Mouse (Mus musculus) cerebellum, adult 2 months (tissue): ENCODE measurements around the gene Rgl3. TPM values are rescaled to one million over a fixed set of nuclear protein-coding genes. Genes with fewer than 3 reads are reported as not detected.

Experiments
- DNase-seq, 2 experiments: peaks; one replicate each; pipeline ENCODE4 v3.0.0; 2021
- H3K27ac ChIP-seq: fragments of 200-500 bp; 2 replicates; pipeline ENCODE4 v1.5.1; 2012; ENCODE audit warnings: low read length, control low read depth, inconsistent platforms; ENCODE audit not compliant: insufficient read depth
- H3K27me3 ChIP-seq: fragments of 200-500 bp; 2 replicates; pipeline ENCODE4 v1.6.1; 2012; ENCODE audit warnings: inconsistent platforms, mild to moderate bottlenecking, low read length, moderate library complexity; ENCODE audit not compliant: control insufficient read depth, insufficient read depth
- H3K4me1 ChIP-seq: fragments of 200-500 bp; 2 replicates; pipeline ENCODE4 v1.6.1; 2011; ENCODE audit warnings: low read length; ENCODE audit not compliant: control insufficient read depth, insufficient read depth
- H3K4me3 ChIP-seq: fragments of 200-500 bp; replicated peaks from 2 replicates; pipeline ENCODE3; 2011; ENCODE audit warnings: mild to moderate bottlenecking, low read depth, low read length, control low read depth; ENCODE audit not compliant: insufficient read depth
- CTCF ChIP-seq: fragments of 200-500 bp; IDR thresholded peaks from 2 replicates; pipeline ENCODE4 v1.5.1; 2011; ENCODE audit warnings: low read depth, mild to moderate bottlenecking, control low read depth, low read length, moderate library complexity, borderline replicate concordance; ENCODE audit not compliant: insufficient read depth
- POLR2A ChIP-seq: fragments of 200-500 bp; IDR thresholded peaks from 2 replicates; pipeline ENCODE4 v1.6.1; 2011; ENCODE audit warnings: low read length, control low read depth, borderline replicate concordance; ENCODE audit not compliant: insufficient read depth
- WGBS: fragments of 180-500 bp; shearing (Covaris S2); methylation state at CpG from one replicate; pipeline ENCODE4 v1.1.7; 2018; 5-methylcytosine and 5-hydroxymethylcytosine counted together
- polyA plus RNA-seq: library from polyadenylated mRNA; depleted of rRNA; stranded (reverse); fragments of >200 nt; gene quantifications from 2 replicates; pipeline ENCODE4 v1.2.3, GENCODE M21; 2012

The Rgl3 gene
- polyA plus RNA-seq, 1 experiment = 67.6 TPM

- DNase-seq = no peak
- 74% methylated on average over 3 of the region's 3 CpGs for WGBS
- Histone ChIP-seq H3K27me3 (no peaks in the 10 kb centered on the region), H3K4me1 (no peaks in the 10 kb centered on the region), H3K4me3 (no peak overlapping the region), H3K27ac (no peak overlapping the region)
- TF ChIP-seq CTCF = no peak
- TF ChIP-seq POLR2A = no peak
Measured at GRCm38 (mm10) chr9:21996178-21996867, 7.1 kb upstream of the Rgl3 start.

GRCm38 (mm10) chr9:21992227-21992626 lies 3.0 kb upstream of the Rgl3 start:
- Histone ChIP-seq H3K27me3 (no peaks in the 10 kb centered on the region), H3K4me1 (peaks cover 10% of the 10 kb centered on the region; the same call in 1 of the 2 replicates), H3K4me3 (no peak overlapping the region), H3K27ac (no peak overlapping the region)
- no peak for DNase-seq
- WGBS = 82% methylated on average over 4 of the region's 4 CpGs
- TF ChIP-seq POLR2A (no peak), CTCF (no peak)

GRCm38 (mm10) chr9:21988421-21989101 lies 685 bp downstream of the Rgl3 start:
- Histone ChIP-seq H3K4me1 (peaks cover 10% of the 10 kb centered on the region; the same call in 1 of the 2 replicates), H3K27ac (peak overlapping the region; percentile 76), H3K27me3 (no peaks in the 10 kb centered on the region), H3K4me3 (peak overlapping the region; percentile 91)
- DNase-seq = peak; percentile 78 to 79
- WGBS = 1% methylated on average over 32 of the region's 32 CpGs
- TF ChIP-seq CTCF (no peak), POLR2A (no peak)

GRCm38 (mm10) chr9:21987592-21988342 lies 1.5 kb downstream of the Rgl3 start:
- H3K27me3 ChIP-seq = no peaks in the 10 kb centered on the region
- WGBS = 7% methylated on average over 36 of the region's 36 CpGs

GRCm38 (mm10) chr9:21983911-21984310 lies 5.3 kb downstream of the Rgl3 start:
- 27% methylated on average over 3 of the region's 3 CpGs for WGBS
- no peak for DNase-seq
- H3K4me1 ChIP-seq = peaks cover 4% of the 10 kb centered on the region; the same call in 1 of the 2 replicates
- H3K27ac ChIP-seq = no peak overlapping the region
- TF ChIP-seq POLR2A (no peak), CTCF (no peak)
- no peak overlapping the region for H3K4me3 ChIP-seq
- no peaks in the 10 kb centered on the region for H3K27me3 ChIP-seq

More at GRCm38 (mm10) chr9:21987592-21988342, 1.5 kb downstream of the Rgl3 start:
- peak; percentile 78 to 81 for DNase-seq
- Histone ChIP-seq H3K4me3 (peak overlapping the region; percentile 91), H3K4me1 (peaks cover 10% of the 10 kb centered on the region; the same call in 1 of the 2 replicates), H3K27ac (peak overlapping the region; percentile 15; the same call in 1 of the 2 replicates)
- no peak for TF ChIP-seq CTCF
- no peak for TF ChIP-seq POLR2A

- WGBS = 75% methylated on average over 4 of the region's 4 CpGs
- DNase-seq = no peak
Measured at GRCm38 (mm10) chr9:21978398-21979128, 10.7 kb downstream of the Rgl3 start.

GRCm38 (mm10) chr9:21977972-21978371 lies 11.3 kb downstream of the Rgl3 start:
- peak in 1 of 2 experiments; percentile 70 for DNase-seq
- 38% methylated on average over 2 of the region's 2 CpGs for WGBS
- Histone ChIP-seq H3K27me3 (no peaks in the 10 kb centered on the region), H3K27ac (no peak overlapping the region), H3K4me3 (no peak overlapping the region), H3K4me1 (peaks cover 10% of the 10 kb centered on the region)
- TF ChIP-seq POLR2A (no peak), CTCF (peak; percentile 80)

More at GRCm38 (mm10) chr9:21978398-21979128, 10.7 kb downstream of the Rgl3 start:
- Histone ChIP-seq H3K4me1 (peaks cover 10% of the 10 kb centered on the region), H3K27ac (no peak overlapping the region), H3K27me3 (no peaks in the 10 kb centered on the region), H3K4me3 (no peak overlapping the region)
- TF ChIP-seq CTCF = no peak
- TF ChIP-seq POLR2A = no peak
